Mouse (Mus musculus) heart, postnatal 4 days (tissue): ENCODE results near the gene Tmem59l. TPM values are rescaled to one million over a fixed set of nuclear protein-coding genes. Genes with fewer than 3 reads are reported as not detected.
A peak's percentile ranks its signal among the peaks of the same experiment; 100 is the strongest.

Experiments
- DNase-seq: peaks from one replicate; pipeline ENCODE4 v3.0.0; 2021
- total RNA-seq, 2 experiments: library from RNA; stranded (reverse); gene quantifications; 2 replicates each; pipeline ENCODE4 v1.2.3; 2021

Gene Tmem59l
- total RNA-seq, 2 experiments from 2014 or later = not detected

DNA sequence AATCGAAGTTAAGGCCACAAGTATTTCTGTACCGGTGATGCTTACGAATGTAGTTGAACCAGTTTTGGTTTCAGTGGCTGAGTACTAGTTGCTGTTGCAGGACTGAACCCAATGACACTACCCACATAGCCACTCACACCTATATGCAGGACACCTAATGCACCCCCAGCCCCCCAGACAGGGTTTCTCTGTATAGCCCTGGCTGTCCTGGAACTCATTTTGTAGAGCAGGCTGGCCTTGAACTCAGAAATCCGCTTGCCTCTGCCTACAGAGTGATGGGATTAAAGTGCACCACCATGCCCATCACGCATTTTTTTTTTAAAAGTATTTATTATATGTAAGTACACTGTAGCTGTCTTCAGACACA lies 19.9 kb upstream of the Tmem59l start:
- DNase-seq = peak; percentile 25

DNA sequence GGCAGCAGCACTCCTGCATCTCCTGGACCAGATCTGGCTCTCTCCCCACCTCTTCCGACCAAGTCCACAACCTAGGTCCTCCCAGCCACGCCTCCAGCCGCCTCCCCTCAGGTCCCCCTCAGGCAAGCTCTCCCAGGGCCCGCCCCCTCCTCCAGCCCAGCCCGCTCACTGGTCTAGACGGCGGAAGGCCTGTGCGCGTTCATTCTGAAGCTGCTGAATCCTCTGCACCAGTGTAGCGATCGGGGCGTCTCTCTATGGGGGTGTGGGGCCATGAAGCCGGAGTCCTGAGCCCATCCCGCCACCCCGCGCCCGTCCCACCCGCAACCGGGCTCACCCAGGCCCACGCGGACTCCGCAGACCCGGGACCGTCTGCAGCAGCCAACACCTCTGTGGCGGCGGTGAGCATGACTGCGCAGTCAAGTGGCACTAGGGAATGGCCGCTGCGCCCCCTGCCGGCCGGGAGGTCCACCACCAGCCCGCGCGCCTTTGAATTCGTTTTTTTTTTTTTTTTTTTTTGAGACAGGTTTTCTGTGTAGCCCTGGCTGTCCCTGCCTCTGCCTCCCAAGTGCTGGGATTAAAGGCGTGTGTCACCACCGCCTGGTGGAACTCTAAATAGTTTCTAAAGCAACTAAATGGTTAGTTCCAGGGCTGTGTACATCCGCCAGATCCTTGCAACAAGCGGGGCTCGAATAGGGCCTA lies 19.3 kb upstream of the Tmem59l start, which contains the start of gene Rex1bd:
Rex1bd (minus strand) TSS at position 425 of the 699 bp plus-strand sequence.
- peak; percentile 95 for DNase-seq

DNA sequence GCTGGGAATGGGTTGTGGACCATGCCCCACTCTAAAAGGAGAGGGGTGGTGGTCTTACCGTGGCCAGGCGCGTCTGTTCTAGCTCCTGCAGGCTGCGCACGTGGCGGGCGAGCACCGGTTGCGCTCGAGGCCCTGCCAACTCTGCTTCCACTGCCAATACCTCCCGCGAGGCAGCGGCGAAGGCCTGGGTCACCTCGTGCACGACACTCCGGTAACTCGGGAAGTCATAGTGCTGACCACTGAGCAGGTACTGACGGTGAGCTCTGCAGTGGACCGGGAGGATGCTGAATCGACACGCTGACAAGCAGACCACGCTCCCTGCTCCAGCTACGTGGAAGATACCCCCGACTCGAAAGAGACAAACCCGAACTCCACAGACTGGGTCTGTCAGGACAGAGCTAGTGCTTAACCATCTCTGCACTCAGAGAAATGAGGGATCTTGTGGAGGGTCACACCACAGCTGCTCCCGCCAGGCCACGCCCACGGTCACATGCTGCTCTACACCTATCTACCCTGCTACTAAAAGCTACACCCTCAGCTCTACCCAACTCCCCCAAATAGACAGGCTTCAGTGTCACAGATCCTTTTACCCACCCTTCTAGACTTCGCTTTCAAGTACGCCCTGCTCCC lies 18.7 kb upstream of the Tmem59l start:
- DNase-seq = peak; percentile 25

DNA sequence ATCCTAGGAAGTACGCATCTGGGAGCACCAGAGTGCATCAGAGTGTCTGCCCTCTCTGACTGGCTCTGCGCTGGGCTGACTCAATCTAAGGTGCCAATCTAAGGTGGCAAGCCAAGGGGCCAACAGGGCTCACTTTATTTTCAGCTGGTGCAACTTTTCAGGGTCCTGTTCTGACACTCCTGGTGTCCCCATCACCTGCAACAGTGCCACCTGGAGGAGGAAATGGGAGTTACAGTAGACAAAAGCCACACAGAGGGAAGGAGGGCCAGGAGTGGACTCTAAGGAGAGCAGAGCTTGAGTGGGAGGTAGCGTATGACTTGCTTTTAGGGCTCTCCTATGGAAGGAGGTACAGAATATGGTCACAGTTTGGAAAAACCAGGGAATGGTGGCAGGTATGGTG lies 17.7 kb upstream of the Tmem59l start:
- DNase-seq = peak; percentile 90

DNA sequence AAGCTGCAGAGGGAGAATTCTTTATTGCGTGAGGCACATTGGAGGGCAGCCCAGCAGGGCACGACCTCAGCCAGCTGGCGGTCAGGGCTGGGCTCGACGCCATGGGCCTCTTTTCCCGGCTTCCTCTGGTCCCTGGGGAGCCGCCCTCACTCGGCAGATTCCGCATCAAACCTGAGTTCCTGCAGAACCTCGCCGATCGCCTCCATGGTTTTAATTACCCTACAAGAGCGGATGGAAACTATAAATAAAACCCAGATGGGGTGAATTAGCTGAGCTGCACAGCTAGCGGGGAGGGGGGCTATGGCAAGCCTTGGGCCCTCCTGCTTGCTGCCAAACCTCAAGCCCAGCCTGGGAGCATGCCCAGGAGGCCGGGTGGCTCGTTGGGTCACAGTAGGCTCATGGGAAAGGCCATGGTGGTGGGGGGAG lies 17.1 kb upstream of the Tmem59l start:
- DNase-seq = peak; percentile 81

DNA sequence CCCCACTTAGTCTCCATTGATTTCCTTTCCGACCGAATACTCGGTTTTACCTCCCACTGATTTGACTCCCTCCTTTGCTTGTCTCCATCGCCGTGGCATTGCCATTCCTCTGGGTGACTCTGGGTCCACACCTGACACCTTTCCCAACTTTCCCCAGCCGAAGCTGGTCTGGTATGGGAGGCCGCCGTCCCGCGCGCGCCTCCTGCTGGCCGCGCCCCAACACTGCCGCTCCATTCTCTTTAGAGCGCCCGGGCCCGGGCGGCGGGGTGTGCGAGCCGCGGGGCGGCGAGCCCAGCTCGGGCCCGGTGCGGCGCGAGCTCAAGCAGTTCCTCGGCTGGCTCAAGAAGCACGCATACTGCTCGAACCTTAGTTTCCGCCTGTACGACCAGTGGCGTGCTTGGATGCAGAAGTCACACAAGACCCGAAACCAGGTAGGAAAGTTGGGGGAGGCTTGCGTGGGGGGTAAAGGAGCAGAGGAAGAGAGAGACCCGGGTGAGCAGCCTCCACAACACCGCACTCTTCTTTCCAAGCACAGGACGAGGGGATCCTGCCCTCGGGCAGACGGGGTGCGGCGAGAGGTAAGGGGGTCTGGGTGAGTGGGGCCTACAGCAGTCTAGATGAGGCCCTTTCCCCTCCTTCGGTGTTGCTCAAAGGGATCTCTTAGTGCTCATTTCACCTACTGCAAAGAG lies 16.0 kb upstream of the Tmem59l start:
- peak; percentile 81 for DNase-seq

DNA sequence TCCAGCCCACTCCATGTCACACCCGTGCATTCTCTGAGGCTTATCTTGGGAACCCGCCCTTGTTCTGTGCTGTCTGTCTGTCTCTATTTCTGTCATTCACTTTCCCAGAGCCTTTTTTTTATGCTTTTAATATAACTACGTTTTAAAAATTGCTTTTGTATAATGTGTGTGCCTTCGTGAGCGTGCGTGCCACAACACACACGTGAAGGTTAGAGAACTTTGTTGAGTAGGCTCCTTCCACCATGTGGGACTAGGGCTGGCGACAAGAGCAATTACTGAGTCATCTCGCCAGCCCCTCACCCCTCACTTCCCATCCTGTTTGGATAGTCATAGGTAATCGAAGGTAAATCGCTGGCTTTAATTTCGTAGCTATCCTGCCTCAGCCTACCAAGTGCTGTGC lies 15.4 kb upstream of the Tmem59l start:
- no peak for DNase-seq

DNA sequence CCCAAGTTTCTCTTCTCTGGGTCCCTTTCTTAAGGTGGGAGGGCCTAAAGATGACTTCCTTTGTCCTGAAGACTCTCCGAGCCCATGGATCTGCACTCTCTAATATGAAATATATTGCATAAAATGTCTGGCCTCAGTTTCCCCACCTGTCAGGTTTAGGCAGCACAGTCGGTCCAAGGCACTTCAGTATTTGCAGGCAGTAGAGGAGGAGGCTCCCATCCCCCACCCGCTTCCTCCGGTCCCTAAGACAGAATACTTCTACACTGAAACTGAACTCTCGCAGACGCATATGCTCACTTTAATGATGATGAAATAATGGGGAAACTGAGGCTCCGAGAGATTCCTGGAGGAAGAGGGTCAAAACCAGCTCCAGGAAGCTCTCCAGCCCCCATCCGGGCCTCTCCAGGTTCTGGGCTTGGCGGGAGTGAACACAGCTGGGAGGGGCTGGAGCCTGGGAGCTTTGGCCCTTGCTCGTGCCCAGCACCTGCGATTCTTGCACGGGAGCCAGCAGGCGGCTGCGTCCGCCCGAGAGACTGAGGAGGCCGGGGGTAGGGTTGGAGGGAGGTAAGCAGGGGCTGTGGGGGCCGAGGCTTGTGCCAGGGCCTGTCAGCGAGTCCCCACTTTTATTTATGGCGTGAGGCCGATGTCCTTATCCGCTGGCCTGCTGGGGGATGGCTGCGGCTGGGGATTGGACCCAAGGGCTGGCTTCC lies 14.8 kb upstream of the Tmem59l start:
- peak; percentile 66 for DNase-seq

DNA sequence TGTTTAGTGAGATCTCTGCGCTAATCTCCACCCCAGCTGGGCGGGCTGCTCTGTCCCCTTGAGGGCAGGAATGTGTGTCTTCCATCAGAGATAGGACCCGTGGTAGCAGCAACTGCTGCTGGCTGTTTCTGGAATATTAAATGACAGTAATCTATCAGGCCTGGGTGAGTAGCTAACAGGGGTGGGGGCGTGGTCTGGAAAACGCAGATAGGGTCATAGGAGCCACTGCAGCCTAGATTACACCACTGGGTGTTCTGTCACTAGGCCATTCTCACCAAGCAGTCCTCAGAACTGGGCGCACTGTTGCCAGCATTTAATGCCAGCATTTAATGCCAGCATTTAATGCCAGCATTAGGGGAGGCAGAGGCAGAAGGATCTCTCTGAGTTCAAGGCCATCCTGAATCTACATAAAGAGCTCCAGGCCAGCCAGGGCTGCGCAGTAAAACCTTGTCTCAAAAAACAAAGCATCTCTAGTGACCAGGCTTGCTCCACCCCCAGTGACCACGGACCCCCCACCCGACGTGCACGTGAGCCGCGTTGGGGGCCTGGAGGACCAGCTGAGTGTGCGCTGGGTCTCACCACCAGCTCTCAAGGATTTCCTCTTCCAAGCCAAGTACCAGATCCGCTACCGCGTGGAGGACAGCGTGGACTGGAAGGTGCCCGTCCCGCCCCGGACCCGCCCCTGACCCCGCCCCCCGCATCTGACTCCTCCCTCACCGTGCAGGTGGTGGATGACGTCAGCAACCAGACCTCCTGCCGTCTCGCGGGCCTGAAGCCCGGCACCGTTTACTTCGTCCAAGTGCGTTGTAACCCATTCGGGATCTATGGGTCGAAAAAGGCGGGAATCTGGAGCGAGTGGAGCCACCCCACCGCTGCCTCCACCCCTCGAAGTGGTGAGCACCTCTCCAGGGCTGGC lies 13.5 kb upstream of the Tmem59l start:
- no peak for DNase-seq

DNA sequence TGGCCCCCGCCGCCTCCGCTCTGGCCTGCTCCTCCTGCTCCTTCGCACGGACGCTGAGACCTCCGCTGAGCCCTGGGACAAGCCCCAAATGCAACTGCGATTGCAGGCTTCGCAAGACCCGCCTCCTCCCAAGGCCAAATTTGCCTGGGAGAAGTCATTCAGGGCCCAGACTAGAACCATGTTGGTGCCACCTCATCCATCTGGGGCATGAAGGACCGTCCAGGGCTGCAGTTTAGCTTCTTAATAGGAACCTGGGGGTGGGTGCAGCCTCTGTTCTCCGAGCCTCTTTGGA lies 8.6 kb upstream of the Tmem59l start:
- DNase-seq = no peak

DNA sequence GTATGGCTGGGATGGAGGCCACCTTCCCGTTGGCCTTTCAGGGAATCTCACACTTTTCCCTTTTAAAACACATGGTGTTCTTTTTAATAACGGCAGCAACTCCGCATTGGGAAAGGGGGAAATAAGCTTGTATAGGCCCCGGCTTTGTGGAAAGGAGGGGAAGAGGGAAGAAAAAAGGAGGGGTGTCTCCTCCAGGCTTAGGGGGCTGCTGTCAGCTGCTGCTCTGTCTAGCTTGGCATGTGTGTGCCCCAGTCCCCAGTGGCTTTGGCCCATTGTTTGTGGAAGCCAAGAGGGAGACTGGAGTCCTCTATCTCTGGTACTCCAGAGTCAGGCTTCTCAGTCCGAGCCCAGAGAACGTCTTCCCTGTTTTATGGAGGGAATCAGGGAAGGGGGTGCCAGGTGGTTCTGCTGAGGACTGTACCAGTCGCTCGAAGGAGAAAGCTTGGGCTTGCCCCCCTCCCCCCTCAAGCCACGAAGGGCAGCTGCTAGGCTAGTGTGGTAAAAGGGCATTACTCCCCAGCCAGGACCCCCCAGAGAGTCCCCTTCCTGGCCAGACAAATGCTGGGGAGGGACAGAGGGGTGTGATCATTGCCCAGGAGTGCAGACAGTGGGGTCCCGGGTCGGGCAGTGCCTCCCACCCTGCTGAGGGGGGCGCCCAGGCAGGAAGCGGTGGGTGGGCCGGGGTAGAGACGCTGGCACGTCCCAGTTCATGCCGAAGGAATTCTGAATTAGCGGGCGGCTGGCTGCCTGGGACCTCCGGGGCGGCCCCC lies 8.0 kb upstream of the Tmem59l start:
- DNase-seq = no peak

DNA sequence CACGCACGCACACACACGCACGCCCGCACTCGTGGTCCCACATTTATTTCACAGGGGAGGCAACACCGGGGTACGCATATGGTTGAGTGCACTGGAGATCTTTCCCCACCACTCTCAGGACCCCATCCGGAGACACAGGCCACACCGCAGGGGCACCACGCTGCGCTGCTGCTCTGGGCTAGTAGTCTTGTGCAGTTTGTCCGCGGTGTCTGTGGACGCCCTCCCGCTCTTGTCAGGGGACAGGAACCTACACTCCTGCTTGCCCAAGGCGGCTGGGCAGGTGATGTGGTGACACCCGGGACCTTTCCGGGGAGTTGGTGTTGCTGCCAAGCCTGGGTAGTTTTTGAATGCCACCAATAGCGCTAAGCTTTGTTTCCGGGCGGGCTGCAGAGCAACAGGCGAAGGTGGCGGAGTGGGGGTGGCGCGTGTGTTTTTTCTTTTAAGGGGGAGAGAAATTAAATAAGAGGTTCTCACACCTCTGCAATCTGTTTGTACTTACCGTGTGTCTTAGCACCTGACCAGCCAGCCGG lies 7.3 kb upstream of the Tmem59l start:
- DNase-seq = no peak

DNA sequence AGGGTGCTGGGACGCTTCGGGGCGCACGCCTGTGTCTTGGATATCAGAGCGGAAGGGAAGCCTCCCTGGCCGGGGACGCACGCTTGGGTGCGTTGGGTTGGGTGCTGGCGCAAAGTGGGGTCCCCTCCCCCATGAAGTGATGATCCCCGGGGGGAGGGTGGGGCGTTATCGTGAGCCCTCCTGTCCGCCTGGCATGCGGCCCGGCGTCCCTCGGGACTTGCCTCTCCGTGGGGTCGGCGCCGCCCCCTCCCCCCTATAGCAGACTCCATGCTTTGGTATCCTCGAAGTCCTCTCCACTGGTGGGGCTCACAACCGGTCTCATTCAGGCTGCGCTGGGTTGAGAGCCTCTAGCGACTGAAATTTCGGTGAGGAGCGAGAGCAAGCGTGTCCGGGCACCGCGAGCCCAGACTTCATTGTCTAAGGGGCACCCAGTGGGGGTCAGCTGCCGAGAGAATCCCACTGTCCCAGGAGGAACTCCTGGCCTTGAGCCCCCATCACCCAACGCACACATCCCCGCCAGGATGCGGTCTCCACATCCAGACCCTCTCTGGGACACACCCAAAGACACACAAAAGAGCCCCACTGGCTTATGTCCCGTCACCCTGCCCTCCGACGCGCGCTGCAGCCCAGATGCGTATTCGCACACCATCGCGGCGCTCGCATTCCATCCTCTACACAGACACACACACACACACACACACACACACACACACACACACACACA lies 6.7 kb upstream of the Tmem59l start:
- no peak for DNase-seq

DNA sequence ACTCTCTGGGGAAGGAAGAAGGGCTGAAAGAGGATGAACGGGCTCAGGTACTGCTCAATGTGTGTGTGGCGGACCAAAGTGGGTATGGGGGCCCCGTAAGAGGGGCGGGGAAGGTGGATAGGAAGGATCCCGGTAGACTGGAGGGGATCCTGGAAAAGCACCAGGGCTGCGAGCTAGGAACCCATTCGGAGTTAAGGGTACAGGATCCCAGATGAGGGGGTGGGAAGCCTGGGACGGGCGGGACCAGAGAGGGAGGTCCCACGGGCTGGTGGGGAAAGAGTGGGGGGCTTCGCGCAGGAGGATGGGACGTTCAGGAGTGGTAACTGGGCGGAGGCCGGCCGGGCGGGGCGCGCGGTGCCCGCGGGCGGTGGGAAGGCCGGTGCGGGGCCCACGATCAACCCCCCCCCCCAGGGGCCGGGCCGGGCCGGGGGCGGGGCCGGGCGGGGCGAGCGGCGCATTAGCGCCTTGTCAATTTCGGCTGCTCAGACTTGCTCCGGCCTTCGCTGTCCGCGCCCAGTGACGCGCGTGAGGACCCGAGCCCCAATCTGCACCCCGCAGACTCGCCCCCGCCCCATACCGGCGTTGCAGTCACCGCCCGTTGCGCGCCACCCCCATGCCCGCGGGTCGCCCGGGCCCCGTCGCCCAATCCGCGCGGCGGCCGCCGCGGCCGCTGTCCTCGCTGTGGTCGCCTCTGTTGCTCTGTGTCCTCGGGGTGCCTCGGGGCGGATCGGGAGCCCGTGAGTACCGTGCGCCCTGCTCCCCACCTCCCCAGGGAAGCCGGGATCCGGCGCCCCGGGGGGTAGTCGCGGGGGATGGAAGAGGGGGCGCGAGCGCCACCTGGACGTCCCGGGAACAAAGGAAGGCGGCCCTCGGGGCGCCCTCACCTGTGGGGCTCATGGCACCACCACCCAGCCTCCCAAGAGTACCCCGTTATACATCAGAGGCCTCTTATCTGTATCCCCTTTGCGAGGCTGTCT lies 5.8 kb upstream of the Tmem59l start, which contains the start of gene Crlf1:
Crlf1 (plus strand) TSS at position 495 of the 977 bp plus-strand sequence.
- no peak for DNase-seq

DNA sequence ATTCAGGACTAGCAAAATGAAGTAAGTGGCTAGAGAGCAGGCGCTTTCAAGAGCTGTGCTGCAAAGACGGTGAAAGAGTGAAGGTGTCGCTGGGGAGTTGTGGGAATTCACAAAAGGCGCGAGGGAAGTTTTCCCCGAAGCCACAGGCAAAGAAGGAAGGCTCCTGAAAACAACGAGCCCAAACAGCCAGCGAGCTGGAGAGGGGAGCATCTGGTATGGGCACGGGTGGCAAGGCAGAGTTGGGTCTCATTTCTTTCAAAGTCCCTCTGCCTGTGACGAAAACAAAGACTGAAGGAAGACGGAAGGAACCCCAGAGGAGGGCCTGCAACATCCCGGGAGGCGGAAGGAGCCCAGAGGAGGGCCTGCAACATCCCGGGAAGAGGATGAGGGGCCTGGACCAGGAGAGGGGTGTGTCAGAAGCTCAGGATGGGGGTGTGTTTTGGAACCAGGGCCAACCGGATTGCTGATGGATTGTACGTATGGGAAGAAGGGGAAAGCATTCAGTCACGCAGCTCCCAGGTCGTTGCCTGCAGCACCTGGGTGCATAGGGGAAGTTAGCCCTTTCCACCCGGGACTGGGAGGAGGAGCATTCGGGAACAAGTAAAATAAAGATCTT lies 3.8 kb upstream of the Tmem59l start:
- no peak for DNase-seq

DNA sequence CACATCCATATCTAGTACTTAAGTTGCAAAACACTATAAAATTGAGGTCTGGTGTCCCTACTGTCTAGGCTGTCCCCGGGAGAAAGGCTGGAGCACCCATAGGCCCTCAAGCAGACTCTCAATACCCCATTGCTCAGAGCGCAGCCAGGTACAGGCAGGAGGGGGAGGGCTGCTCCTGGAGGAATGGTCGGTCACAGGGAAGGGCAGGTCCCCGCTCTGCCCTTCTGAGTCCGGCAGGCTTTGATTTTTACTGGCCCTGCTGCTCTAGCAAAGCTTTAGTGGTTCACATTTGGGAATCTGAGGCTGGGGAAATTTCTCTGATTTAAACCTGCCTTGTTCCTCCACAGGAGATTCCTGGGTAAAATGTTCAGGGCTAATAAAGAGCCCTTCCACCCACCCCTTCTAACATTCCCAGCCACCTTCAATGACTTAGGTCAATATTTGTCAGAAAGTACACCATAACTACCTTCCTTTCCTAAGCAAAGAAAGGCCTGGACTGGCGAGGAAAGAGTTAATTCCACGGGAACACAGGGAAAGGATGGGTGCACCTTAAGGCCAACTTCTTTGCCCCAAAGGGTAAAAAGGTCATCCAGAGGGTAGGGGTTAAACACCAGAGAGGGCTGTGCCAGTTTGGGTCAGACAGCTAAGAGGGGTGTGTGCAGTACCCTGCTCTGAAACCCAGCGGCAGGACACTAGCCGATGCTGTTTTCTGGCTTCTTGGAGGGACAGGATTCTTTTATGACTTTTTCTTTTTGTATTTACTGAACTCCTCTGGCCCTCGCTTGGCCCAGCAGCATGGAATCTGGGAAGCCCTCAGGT lies 3.1 kb upstream of the Tmem59l start:
- no peak for DNase-seq

DNA sequence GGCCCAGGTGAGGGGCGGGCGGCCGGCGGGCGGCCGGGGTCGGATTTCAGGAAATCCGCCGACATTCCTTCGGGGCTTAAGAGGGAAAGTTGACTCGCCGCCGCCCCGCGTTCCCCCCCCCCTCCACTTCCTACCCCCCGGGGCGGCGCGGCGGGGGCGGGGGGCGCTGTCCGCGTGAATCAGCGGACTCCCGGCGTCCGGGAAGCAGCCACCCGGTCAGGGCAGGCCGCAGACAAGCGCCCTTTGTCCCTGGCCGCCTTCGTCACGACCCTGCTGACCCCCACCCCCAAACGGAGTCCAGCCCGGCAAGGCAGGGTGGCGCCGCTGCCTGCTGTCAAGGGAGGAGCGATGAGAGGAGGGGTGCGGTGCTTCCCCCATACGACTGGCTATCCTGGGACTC lies 2.4 kb upstream of the Tmem59l start:
- DNase-seq = peak; percentile 21
